Mouse (Mus musculus) frontal cortex, postnatal 36 days (tissue): ENCODE results near the gene Bcar1.

Source experiments
- DNase-seq, 2 experiments: peaks; one replicate each; pipeline ENCODE4 v3.0.0; 2022; ENCODE audit warnings: low spot score in 2 of 2

Bcar1 gene

DNA sequence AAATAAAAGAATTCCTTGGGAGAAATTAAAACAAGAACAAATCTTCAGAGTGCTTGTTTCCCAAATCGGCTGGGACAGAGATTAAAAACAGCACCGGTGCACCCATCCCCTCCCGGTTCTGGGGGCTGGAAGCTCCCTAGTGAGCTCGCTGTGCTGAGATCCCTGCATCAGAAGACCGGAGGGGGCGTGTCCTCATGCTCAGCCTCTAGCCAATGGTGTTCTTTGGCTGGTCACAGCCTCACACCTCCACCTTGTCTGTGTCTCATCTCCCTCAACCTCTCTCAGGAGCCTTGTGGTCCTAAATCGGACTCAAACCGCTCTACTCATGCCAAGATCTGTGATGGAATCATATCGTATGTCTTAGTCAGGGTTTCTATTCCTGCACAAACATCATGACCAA, 61.1 kb downstream of the Bcar1 start:
- no peak for DNase-seq

DNA sequence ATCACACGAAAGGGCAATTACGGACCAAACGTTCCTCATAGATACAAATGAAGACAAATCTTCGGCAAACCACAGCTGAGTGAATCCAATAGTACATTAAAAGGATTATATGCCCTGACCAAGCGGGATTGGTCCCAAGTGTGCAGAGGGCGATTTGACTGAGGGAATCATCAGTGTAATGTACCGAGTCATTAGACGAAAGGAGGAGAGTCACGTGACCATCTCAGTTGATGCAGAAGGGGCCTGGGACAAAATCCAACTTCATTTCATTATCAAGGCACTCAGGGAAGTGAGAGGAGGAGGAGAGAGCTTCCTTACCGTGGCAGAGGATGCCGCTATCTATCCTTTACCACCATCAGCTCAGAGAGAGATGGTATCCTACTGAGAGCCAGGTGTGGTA, 62.5 kb downstream of the Bcar1 start:
- no peak for DNase-seq

DNA sequence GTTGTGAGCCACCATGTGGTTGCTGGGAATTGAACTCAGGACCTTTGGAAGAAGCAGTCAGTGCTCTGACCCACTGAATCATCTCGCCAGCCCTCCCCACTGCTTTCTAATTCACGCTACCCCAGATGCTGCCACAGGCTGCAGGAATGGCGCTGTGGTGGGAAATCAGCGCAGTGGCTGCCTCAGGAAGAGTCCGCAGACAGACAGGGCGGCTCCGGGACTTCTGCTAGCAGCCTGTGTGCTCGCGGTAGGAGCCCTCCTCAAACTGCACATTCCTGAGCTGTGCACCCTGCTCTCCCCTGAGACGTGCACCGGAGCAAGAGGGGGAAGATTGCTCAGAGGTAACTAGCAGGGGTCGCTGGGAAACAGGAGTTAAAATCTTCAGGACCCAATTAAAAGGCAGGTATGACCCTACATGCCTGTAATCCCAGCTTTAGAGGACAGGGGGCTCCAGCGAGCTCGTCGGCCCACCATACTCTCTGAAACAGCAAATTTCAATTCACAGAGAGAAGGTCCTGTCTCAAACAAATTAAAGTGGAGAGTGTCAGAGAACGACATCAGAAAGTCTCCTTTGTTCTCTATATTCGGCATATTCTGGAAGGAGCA, 63.1 kb downstream of the Bcar1 start:
- no peak for DNase-seq

DNA sequence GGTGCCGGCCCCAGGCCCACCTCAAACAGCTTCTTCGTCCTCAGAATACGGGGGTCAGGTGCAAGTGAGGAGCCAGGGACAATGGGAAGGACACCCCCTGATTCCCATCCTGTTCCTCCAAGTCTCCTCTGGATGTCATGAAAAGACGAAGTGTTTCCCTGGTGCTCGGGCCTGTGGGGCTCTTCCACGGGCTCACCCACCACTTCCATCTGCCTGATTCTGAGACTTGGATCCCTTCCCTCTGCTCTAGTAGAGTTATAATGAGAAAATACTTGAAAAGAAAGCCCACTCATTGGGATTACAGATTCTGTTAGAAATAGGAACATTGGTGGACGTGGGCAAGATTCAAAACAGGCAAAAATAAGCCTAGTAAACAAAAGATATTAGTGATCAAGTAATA, 64.8 kb downstream of the Bcar1 start:
- peak; percentile 40 to 71 for DNase-seq

DNA sequence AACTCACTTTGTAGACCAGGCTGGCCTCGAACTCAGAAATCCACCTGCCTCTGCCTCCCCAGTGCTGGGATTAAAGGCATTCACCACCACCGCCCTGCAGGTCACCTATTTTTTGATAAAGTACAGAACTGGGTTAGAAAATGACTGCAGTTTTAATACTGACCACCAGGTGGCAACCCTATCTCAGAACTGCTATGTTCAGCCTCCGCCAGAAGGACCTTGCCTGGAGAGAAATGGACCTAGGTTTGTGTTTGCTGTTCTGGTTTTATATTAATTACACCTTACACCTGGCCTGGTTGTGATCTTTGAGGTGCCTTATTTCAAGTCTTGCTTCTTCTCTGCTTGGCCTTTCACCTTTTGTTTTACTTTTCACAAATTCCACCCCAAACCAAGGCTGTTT, 65.5 kb downstream of the Bcar1 start:
- peak; percentile 32 to 81 for DNase-seq

DNA sequence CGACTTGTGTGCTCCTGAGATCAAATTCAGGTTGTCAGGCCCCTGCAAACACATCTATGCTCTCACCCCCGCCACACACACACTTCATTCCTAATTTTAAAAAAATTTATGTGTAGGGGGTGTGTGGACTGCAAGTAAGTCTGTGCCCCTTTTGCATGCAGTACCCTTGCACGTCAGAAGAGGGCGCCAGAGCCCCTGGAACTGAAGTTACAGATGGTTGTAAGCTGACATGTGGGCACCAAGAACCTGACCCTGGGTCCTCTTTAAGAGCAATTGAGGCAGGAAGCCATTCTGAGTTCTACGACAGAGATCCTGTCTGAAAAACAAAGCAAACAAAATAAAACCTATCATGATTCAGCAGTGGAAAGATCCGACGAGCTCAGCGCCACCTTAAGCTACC, 67.4 kb downstream of the Bcar1 start:
- no peak for DNase-seq

DNA sequence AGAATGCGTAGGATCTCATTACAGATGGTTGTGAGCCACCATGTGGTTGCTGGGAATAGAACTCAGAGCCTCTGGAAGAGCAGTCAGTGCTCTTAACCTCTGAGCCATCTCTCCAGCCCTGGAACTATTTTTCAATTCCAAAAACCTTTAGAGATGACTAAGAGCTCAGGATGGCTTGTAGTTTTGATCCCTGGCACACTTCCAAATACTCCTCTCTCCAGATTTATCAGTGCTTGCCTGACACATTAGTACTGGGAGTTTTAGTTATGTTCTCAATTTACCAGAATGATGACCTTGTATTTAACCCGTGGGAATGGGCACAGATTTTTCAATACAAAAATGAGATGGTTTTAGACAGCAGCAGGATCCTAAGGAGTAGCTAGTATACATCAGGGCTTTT, 76.9 kb downstream of the Bcar1 start:
- DNase-seq: no peak

DNA sequence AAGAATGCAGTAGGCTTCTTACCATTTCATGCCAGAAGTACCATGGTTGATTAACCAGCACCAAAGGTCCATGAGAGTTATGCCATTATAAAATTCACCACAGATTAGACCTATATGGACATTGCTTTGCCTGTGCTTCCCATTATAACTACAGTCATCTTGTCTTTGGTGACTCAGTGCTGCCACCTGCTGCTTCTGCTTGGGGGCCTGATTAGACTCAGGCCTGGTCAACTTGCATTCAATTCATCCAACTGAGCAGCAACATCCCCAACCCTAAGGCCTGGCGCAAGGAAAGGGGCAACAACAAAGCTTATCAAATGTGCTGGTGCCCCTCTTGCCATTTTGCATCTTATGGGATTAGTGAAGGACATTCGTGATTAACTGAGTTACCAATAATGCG, 81.1 kb downstream of the Bcar1 start:
- DNase-seq: peak; percentile 67 to 85
